Mouse (Mus musculus) brain, embryonic 18.5 days (tissue): ENCODE data around the gene Tspan18.

Source experiments
- DNase-seq: peaks from one replicate; pipeline ENCODE4 v3.0.0-alpha.2; 2012; ENCODE audit warnings: low read depth, low spot score

Gene Tspan18

GRCm38 (mm10) chr2:93162791-93163190, 171.5 kb downstream of the Tspan18 start:
- no peak for DNase-seq

- DNase-seq = no peak
These were observed 172.2 kb downstream of the Tspan18 start for GRCm38 (mm10) chr2:93161914-93162664.

GRCm38 (mm10) chr2:93160467-93161035, 173.8 kb downstream of the Tspan18 start:
- no peak for DNase-seq

- no peak for DNase-seq
These were observed 179.7 kb downstream of the Tspan18 start for GRCm38 (mm10) chr2:93154486-93155032.

GRCm38 (mm10) chr2:93153833-93154232, 180.5 kb downstream of the Tspan18 start:
- no peak for DNase-seq

- no peak for DNase-seq
These were observed 181.3 kb downstream of the Tspan18 start for GRCm38 (mm10) chr2:93152883-93153491.

- DNase-seq = no peak
These were observed 182.1 kb downstream of the Tspan18 start for GRCm38 (mm10) chr2:93152191-93152601.
